Mouse (Mus musculus) midbrain, embryonic 10.5 days (tissue): ENCODE data around the gene Gm49380. TPM values are rescaled to one million over a fixed set of nuclear protein-coding genes. Genes with fewer than 3 reads are reported as not detected.
"Not testable (repeated sequence)": the region's sequence is repeated elsewhere in the genome, so short reads cannot be mapped to it uniquely, and the experiment has no call there.

Experiments used
- DNase-seq: peaks from one replicate; pipeline ENCODE4 v3.0.0-alpha.2; 2017; ENCODE audit warnings: low spot score
- H3K27ac ChIP-seq: fragments of 300-500 bp; sonication (generic); replicated peaks from 2 replicates; pipeline ENCODE4 v1.5.1; 2016; ENCODE audit warnings: mild to moderate bottlenecking
- H3K27me3 ChIP-seq: fragments of 300-500 bp; sonication (generic); 2 replicates; pipeline ENCODE4 v1.6.1; 2016; ENCODE audit warnings: low read depth, mild to moderate bottlenecking; ENCODE audit not compliant: poor library complexity, severe bottlenecking
- H3K36me3 ChIP-seq: fragments of 300-500 bp; sonication (generic); 2 replicates; pipeline ENCODE4 v1.6.1; 2016; ENCODE audit warnings: mild to moderate bottlenecking, moderate library complexity
- H3K4me1 ChIP-seq: fragments of 300-500 bp; sonication (generic); 2 replicates; pipeline ENCODE4 v1.6.1; 2016
- H3K4me3 ChIP-seq: fragments of 300-500 bp; sonication (generic); 2 replicates; pipeline ENCODE4 v1.5.1; 2016; ENCODE audit warnings: mild to moderate bottlenecking, moderate library complexity
- H3K9me3 ChIP-seq: fragments of 300-500 bp; sonication (generic); replicated peaks from 2 replicates; pipeline ENCODE4 v1.6.1; 2016; ENCODE audit warnings: mild to moderate bottlenecking
- WGBS: fragments of 180-500 bp; shearing (Covaris S2); methylation state at CpG from one replicate; pipeline ENCODE4 v1.1.7; 2016; 5-methylcytosine and 5-hydroxymethylcytosine counted together
- polyA plus RNA-seq: library from polyadenylated mRNA; unstranded; fragments of >200 nt; fragmentation: Nextera tagmentation; extraction: Ambion mirVana; gene quantifications from 2 replicates; pipeline ENCODE4 v1.2.1, GENCODE M21; 2016

Gm49380 gene
- polyA plus RNA-seq, 1 experiment from 2014 or later: 0.35 TPM

GRCm38 (mm10) chr9:44116182-44116581 is 2.9 kb upstream of the Gm49380 start:
- no peaks in the 10 kb centered on the region for H3K36me3 ChIP-seq
- H3K4me3 ChIP-seq: no peak overlapping the region
- 89% methylated on average over 4 of the region's 4 CpGs for WGBS
- no peaks in the 10 kb centered on the region for H3K27me3 ChIP-seq
- H3K27ac ChIP-seq: no peak overlapping the region
- peaks cover 18% of the 10 kb centered on the region for H3K4me1 ChIP-seq
- DNase-seq: no peak
- no peaks in the 10 kb centered on the region for H3K9me3 ChIP-seq

- Histone ChIP-seq H3K9me3 (no peaks in the 10 kb centered on the region), H3K4me3 (no peak overlapping the region), H3K27me3 (no peaks in the 10 kb centered on the region), H3K4me1 (peaks cover 23% of the 10 kb centered on the region), H3K27ac (no peak overlapping the region), H3K36me3 (peaks cover 1% of the 10 kb centered on the region)
- 91% methylated on average over 9 of the region's 9 CpGs for WGBS
- DNase-seq: no peak
These were observed 2.3 kb upstream of the Gm49380 start for GRCm38 (mm10) chr9:44115599-44115998.

DNA sequence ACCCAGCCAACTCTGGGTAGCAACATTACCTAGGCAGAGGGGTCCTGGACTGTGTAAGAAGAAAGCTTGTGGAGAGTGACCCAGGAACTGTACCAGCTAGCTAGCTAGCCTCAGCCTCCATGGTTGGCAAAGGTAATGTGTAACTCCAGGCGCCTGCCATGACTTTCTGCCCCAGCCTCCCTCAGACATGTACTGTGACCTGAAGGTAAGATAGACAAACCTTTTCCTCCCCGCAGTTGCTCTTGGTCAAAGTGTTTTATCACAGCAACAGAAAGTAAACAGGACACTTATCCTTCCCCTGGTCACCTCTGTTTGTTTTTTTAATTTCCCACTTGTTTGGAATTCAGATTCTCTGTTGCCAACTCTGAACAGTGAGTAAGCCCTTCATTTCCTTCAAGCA is 1.2 kb upstream of the Gm49380 start:
- Histone ChIP-seq H3K27me3 (no peaks in the 10 kb centered on the region), H3K27ac (peak overlapping the region; percentile 94; the same call in 1 of the 2 replicates), H3K4me3 (no peak overlapping the region), H3K4me1 (peaks cover 34% of the 10 kb centered on the region), H3K9me3 (no peaks in the 10 kb centered on the region), H3K36me3 (peaks cover 12% of the 10 kb centered on the region)
- DNase-seq: no peak
- 94% methylated on average over 2 of the region's 2 CpGs for WGBS

- Histone ChIP-seq H3K36me3 (peaks cover 36% of the 10 kb centered on the region), H3K4me1 (peaks cover 60% of the 10 kb centered on the region), H3K4me3 (peak overlapping the region; percentile 92)
- DNase-seq, H3K9me3 ChIP-seq, H3K27me3 ChIP-seq, H3K27ac ChIP-seq: not testable (repeated sequence)
- 75% methylated on average over 10 of the region's 12 CpGs for WGBS
These were observed 1.4 kb downstream of the Gm49380 start for GRCm38 (mm10) chr9:44111909-44112308.

DNA sequence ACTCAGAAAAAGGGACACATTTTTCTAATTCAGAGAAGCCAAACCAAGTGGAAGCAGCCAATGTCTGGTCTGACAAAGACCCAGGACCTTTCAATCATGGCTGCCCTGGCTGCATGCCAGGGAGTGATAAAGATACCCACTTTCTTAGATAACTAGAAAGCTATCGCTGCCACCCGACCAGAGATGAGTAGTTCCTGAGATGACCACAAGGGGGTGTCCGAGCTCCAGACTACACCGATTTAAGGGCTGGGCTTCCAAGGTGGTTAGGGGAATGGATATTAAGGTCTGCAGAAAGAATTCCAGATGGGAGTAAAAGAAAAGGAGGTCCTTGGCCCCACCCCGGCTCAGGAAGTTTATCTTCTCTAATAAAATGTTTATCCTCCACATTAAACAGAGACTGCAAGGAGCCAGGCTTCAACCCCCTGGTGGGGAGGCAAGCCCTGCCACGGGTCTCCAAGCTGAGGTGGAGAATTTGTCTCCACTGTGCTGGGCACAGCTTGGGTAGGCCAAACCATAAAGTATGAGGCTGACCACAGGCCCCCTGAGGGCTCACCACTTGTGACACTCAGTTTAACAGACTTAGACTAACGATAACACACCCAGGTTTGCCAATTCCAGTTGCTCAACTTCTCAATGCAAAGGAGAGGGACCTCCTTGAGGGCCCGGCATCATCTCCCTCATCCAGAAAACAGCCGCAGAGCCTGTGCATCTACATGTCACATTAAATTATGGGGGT is 3.8 kb downstream of the Gm49380 start:
- no peaks in the 10 kb centered on the region for H3K9me3 ChIP-seq
- H3K4me1 ChIP-seq: peaks cover 72% of the 10 kb centered on the region
- DNase-seq: peak; percentile 76
- no peaks in the 10 kb centered on the region for H3K27me3 ChIP-seq
- peaks cover 58% of the 10 kb centered on the region for H3K36me3 ChIP-seq
- H3K4me3 ChIP-seq: peak overlapping the region; percentile 28
- no peak overlapping the region for H3K27ac ChIP-seq
- WGBS: 38% methylated on average over 9 of the region's 9 CpGs

GRCm38 (mm10) chr9:44108269-44109055 is 4.8 kb downstream of the Gm49380 start:
- Histone ChIP-seq H3K9me3 (no peaks in the 10 kb centered on the region), H3K27ac (peak overlapping the region; percentile 83), H3K4me3 (peak overlapping the region; percentile 45), H3K4me1 (peaks cover 66% of the 10 kb centered on the region), H3K27me3 (no peaks in the 10 kb centered on the region), H3K36me3 (peaks cover 66% of the 10 kb centered on the region)
- DNase-seq: no peak
- WGBS: 81% methylated on average over 31 of the region's 31 CpGs

GRCm38 (mm10) chr9:44107557-44108179 is 5.6 kb downstream of the Gm49380 start:
- Histone ChIP-seq H3K4me3 (peak overlapping the region; percentile 45), H3K4me1 (peaks cover 69% of the 10 kb centered on the region), H3K36me3 (peaks cover 66% of the 10 kb centered on the region), H3K9me3 (no peaks in the 10 kb centered on the region), H3K27me3 (no peaks in the 10 kb centered on the region), H3K27ac (peak overlapping the region; percentile 83)
- 34% methylated on average over 25 of the region's 25 CpGs for WGBS
- peak; percentile 67 for DNase-seq

DNA sequence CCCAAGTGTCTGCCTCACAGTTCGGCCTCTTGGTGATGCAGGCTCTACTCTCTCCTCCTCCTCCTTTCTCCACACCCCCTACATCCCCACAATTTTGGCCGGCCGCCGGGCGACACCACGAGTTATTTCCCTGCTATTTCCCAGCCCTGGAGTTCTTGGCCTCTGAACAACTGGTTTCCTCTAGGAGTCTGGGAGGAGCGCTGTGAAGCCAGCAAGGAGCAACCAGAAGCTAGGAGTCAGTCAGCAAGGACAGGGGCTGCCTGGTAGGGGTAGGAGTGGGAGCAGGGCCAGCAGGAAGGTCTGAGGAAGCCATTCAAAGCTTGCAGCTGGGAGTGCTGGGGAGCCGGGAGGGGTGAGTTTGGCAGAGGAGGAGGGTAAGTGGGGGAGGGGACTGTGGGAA is 6.2 kb downstream of the Gm49380 start, which contains the start of gene C1qtnf5:
C1qtnf5 (plus strand) TSS at position 136 of the 400 bp plus-strand sequence.
- H3K9me3 ChIP-seq: no peaks in the 10 kb centered on the region
- H3K4me1 ChIP-seq: peaks cover 69% of the 10 kb centered on the region
- WGBS: 42% methylated on average over 8 of the region's 8 CpGs
- H3K27me3 ChIP-seq: no peaks in the 10 kb centered on the region
- peaks cover 66% of the 10 kb centered on the region for H3K36me3 ChIP-seq
- peak within 1 kb of the TSS; percentile 83 for H3K27ac ChIP-seq
- H3K4me3 ChIP-seq: peak within 1 kb of the TSS; percentile 45
- peak; percentile 41 for DNase-seq

- H3K4me3 ChIP-seq: peak overlapping the region; percentile 45
- peaks cover 67% of the 10 kb centered on the region for H3K36me3 ChIP-seq
- no peak for DNase-seq
- peak overlapping the region; percentile 83 for H3K27ac ChIP-seq
- no peaks in the 10 kb centered on the region for H3K9me3 ChIP-seq
- WGBS: 66% methylated on average over 4 of the region's 4 CpGs
- H3K4me1 ChIP-seq: peaks cover 69% of the 10 kb centered on the region
- H3K27me3 ChIP-seq: no peaks in the 10 kb centered on the region
These were observed 6.7 kb downstream of the Gm49380 start for GRCm38 (mm10) chr9:44106596-44106995.

- peak overlapping the region; percentile 83 for H3K27ac ChIP-seq
- peaks cover 71% of the 10 kb centered on the region for H3K36me3 ChIP-seq
- no peaks in the 10 kb centered on the region for H3K27me3 ChIP-seq
- H3K4me1 ChIP-seq: peaks cover 71% of the 10 kb centered on the region
- H3K9me3 ChIP-seq: no peaks in the 10 kb centered on the region
- peak overlapping the region; percentile 45; the same call in 1 of the 2 replicates for H3K4me3 ChIP-seq
- no peak for DNase-seq
- WGBS: 95% methylated on average over 7 of the region's 7 CpGs
These were observed 7.1 kb downstream of the Gm49380 start for GRCm38 (mm10) chr9:44106182-44106581.

GRCm38 (mm10) chr9:44105781-44106180 is 7.5 kb downstream of the Gm49380 start:
- no peak overlapping the region for H3K4me3 ChIP-seq
- 88% methylated on average over 10 of the region's 10 CpGs for WGBS
- DNase-seq: no peak
- H3K27ac ChIP-seq: peak overlapping the region; percentile 83; the same call in 1 of the 2 replicates
- H3K36me3 ChIP-seq: peaks cover 71% of the 10 kb centered on the region
- H3K9me3 ChIP-seq: no peaks in the 10 kb centered on the region
- peaks cover 70% of the 10 kb centered on the region for H3K4me1 ChIP-seq
- no peaks in the 10 kb centered on the region for H3K27me3 ChIP-seq

- no peak for DNase-seq
- 92% methylated on average over 7 of the region's 7 CpGs for WGBS
- Histone ChIP-seq H3K27ac (no peak overlapping the region), H3K36me3 (peaks cover 62% of the 10 kb centered on the region), H3K9me3 (no peaks in the 10 kb centered on the region), H3K4me1 (peaks cover 61% of the 10 kb centered on the region), H3K4me3 (no peak overlapping the region), H3K27me3 (no peaks in the 10 kb centered on the region)
These were observed 8.4 kb downstream of the Gm49380 start for GRCm38 (mm10) chr9:44104881-44105280.
